Mouse (Mus musculus) embryonic facial prominence, embryonic 14.5 days (tissue): ENCODE measurements at regions not wholly inside any gene's neighbourhood (a gene's known extent, or its start where the extent isn't known, plus 50 kb on each side); places are given as distances from the start of the nearest gene placed in this dataset.

Experiments
- ATAC-seq: fragments of 200-750 bp; cut with Nextera tagmentation; 2 replicates; pipeline ENCODE4 v1.8.0; 2017; ENCODE audit warnings: low read depth, moderate number of reproducible peaks, moderate TSS enrichment
- DNase-seq: peaks from one replicate; pipeline ENCODE4 v3.0.0-alpha.2; 2015; ENCODE audit warnings: low spot score
- H3K27ac ChIP-seq: fragments of 300-500 bp; sonication (generic); replicated peaks from 2 replicates; pipeline ENCODE4 v1.5.1; 2014; ENCODE audit warnings: low read depth, mild to moderate bottlenecking, low read length, moderate library complexity
- H3K27me3 ChIP-seq: fragments of 300-500 bp; sonication (generic); replicated peaks from 2 replicates; pipeline ENCODE4 v1.6.1; 2014; ENCODE audit warnings: low read length; ENCODE audit not compliant: control insufficient read depth, insufficient read depth
- H3K36me3 ChIP-seq: fragments of 300-500 bp; sonication (generic); 2 replicates; pipeline ENCODE4 v1.6.1; 2014; ENCODE audit warnings: low read length, mixed read lengths; ENCODE audit not compliant: control insufficient read depth, insufficient read depth
- H3K4me1 ChIP-seq: fragments of 300-500 bp; sonication (generic); 2 replicates; pipeline ENCODE4 v1.6.1; 2014; ENCODE audit warnings: antibody characterized with exemption, low read length; ENCODE audit not compliant: control insufficient read depth, insufficient read depth
- H3K4me2 ChIP-seq: fragments of 300-500 bp; sonication (generic); 2 replicates; pipeline ENCODE4 v1.6.1; 2014; ENCODE audit warnings: low read depth, mild to moderate bottlenecking, low read length, moderate library complexity, mixed read lengths
- H3K4me3 ChIP-seq: fragments of 300-500 bp; sonication (generic); 2 replicates; pipeline ENCODE4 v1.5.1; 2014; ENCODE audit warnings: low read depth, mild to moderate bottlenecking, low read length
- H3K9ac ChIP-seq: fragments of 300-500 bp; sonication (generic); 2 replicates; pipeline ENCODE4 v1.6.1; 2014; ENCODE audit warnings: low read depth, mild to moderate bottlenecking, low read length, moderate library complexity, mixed read lengths
- H3K9me3 ChIP-seq: fragments of 300-500 bp; sonication (generic); 2 replicates; pipeline ENCODE4 v1.6.1; 2016; ENCODE audit warnings: low read length; ENCODE audit not compliant: control insufficient read depth
- WGBS: fragments of 180-500 bp; shearing (Covaris S2); extraction: QIAGEN DNeasy Blood & Tissue Kit; methylation state at CpG from one replicate; pipeline ENCODE4 v1.1.7; 2014; 5-methylcytosine and 5-hydroxymethylcytosine counted together

DNA sequence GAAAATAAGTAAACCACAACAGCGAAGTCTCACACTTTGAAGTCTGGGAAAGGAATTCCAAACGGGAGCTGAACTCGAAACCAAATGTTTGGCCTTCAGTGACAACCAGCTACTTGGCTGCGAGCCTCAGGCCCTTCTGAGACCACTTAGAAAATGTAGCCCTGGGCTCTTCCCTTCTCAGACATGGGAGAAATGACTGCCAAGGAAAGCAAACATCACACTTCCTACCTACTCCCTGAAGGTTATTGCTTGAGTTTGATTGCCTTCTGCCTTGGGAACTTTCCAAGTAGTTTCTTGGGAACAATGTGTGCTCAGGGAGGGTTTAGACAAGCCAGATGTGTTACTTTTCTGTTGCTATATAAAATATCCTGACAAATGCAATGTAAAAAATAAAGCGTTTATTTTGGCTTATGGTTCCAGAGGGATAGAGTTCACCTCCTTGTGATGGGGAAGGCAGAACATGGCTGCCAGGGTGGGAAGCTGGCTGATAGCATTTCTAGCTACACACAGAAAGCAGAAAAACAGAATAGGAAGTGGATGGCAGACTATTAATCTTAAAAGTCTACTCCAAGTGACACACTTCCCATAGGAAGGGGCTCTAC is 194.8 kb upstream of the Rack1 start:
- H3K4me1 ChIP-seq = no peaks in the 10 kb centered on the region
- no peak overlapping the region for H3K27ac ChIP-seq
- no peak overlapping the region for H3K4me3 ChIP-seq
- ATAC-seq (peak; percentile 77), DNase-seq (peak; percentile 94)
- H3K4me2 ChIP-seq = no peak overlapping the region
- WGBS = 18% methylated on average over 5 of the region's 5 CpGs
- H3K36me3 ChIP-seq = no peaks in the 10 kb centered on the region
- H3K9ac ChIP-seq = no peak overlapping the region
- H3K9me3 ChIP-seq = no peaks in the 10 kb centered on the region
- H3K27me3 ChIP-seq = no peaks in the 10 kb centered on the region; the same call in 1 of the 2 replicates

DNA sequence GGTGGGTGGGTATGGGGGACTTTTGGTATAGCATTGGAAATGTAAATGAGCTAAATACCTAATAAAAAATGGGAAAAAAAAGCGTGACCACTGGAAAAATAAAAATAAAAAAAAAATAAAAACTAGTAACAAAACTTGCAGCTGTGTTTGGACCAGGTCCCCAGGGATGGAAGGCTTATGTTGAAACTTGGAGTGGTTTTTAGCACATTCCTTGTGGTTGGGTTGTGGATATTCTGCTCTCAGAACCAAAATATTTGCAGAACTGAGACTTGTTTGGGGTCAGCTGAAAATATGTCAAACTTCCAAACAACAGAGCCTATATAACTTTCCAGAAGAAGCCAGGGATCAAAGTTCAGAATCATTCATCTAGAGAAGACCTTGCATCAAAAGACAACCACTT is 199.0 kb upstream of the Rack1 start:
- Histone ChIP-seq H3K4me3 (no peak overlapping the region), H3K27ac (no peak overlapping the region), H3K9me3 (no peaks in the 10 kb centered on the region), H3K4me1 (no peaks in the 10 kb centered on the region; the same call in 1 of the 2 replicates), H3K4me2 (no peak overlapping the region), H3K9ac (no peak overlapping the region), H3K36me3 (no peaks in the 10 kb centered on the region), H3K27me3 (no peaks in the 10 kb centered on the region; the same call in 1 of the 2 replicates)
- WGBS = 62% methylated on average over 1 of the region's 1 CpGs
- DNase-seq (peak; percentile 79), ATAC-seq (no peak)

DNA sequence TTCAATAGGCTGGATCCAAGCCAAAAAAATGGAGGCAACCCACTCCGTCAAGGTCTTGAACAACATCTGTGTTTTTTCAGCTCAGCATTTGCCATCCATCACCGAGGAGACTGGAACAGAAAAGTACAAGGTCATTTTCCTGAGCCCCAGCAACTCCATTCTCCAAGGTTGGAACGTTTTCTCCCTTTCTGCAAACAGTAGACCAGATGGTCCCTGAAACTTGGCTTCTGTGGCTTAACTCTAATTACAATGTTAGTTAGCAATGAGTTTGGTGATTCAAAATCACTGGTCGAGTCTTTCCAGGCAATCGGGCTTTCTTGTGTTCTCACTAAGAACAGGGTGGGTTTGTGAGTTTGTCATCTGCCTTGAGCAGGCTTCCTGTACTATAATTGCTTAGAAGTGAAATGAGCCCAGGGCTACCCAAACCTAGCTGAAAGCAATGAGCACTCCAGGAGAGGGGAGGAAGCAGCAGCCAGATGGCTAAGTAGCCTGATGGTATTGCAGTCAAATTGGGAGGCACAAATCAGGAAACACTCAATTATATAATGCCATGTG is 200.5 kb upstream of the Rack1 start:
- Histone ChIP-seq H3K27ac (no peak overlapping the region), H3K4me3 (no peak overlapping the region), H3K4me1 (peaks cover under 1% of the 10 kb centered on the region; the same call in 1 of the 2 replicates), H3K4me2 (no peak overlapping the region), H3K27me3 (no peaks in the 10 kb centered on the region; the same call in 1 of the 2 replicates), H3K36me3 (no peaks in the 10 kb centered on the region), H3K9me3 (no peaks in the 10 kb centered on the region), H3K9ac (no peak overlapping the region)
- 58% methylated on average over 5 of the region's 5 CpGs for WGBS
- ATAC-seq (no peak), DNase-seq (peak; percentile 25)

DNA sequence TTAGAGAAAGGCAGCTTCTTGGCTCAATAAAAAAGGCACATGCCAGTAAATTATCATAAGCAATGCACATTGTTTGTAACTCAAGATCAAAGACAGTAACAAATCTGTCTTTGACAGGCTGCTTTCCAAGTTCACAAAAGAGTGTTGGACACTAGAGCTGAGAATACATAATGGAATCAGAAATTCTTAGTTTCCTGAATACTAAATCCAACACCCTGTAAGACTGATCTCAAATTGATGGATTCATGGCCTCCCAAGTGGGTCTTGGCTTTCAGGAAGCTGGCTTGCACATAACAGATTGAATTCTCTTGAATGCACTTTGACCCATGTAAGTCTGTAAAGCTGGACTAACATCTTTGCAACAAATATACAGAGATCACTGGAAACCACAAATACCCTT is 201.1 kb upstream of the Rack1 start:
- no peaks in the 10 kb centered on the region for H3K9me3 ChIP-seq
- H3K36me3 ChIP-seq = no peaks in the 10 kb centered on the region
- H3K27ac ChIP-seq = no peak overlapping the region
- H3K27me3 ChIP-seq = no peaks in the 10 kb centered on the region; the same call in 1 of the 2 replicates
- H3K4me2 ChIP-seq = no peak overlapping the region
- peaks cover 5% of the 10 kb centered on the region; the same call in 1 of the 2 replicates for H3K4me1 ChIP-seq
- H3K9ac ChIP-seq = no peak overlapping the region
- no peak overlapping the region for H3K4me3 ChIP-seq
- DNase-seq (no peak), ATAC-seq (no peak)

DNA sequence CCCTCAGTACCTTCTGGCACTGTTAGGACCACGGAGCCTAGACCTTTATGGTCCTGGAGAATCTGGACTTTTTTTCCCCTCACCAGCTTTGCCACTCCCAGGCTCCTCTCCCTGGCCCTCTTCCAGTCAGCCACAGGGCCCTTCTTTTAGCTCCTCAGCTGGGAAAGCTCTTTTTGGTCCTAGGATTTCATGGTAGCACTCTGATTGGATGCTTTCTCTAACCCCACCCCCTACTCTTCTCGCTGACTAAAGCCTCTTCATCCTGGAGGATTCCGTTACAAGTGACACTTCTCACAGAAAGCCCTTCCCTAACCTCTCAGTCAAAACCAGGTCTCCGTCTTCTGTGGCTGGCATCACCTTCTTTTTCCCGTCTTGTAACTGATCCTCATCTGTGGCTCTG is 205.7 kb upstream of the Rack1 start:
- no peak overlapping the region for H3K9ac ChIP-seq
- H3K36me3 ChIP-seq = no peaks in the 10 kb centered on the region
- DNase-seq = peak; percentile 30
- peak; percentile 41; the same call in 1 of the 2 replicates for ATAC-seq
- H3K27me3 ChIP-seq = no peaks in the 10 kb centered on the region
- no peaks in the 10 kb centered on the region for H3K9me3 ChIP-seq
- no peak overlapping the region for H3K4me2 ChIP-seq
- no peak overlapping the region for H3K27ac ChIP-seq
- H3K4me1 ChIP-seq = peaks cover 5% of the 10 kb centered on the region; the same call in 1 of the 2 replicates
- no peak overlapping the region for H3K4me3 ChIP-seq
- 22% methylated on average over 5 of the region's 5 CpGs for WGBS

DNA sequence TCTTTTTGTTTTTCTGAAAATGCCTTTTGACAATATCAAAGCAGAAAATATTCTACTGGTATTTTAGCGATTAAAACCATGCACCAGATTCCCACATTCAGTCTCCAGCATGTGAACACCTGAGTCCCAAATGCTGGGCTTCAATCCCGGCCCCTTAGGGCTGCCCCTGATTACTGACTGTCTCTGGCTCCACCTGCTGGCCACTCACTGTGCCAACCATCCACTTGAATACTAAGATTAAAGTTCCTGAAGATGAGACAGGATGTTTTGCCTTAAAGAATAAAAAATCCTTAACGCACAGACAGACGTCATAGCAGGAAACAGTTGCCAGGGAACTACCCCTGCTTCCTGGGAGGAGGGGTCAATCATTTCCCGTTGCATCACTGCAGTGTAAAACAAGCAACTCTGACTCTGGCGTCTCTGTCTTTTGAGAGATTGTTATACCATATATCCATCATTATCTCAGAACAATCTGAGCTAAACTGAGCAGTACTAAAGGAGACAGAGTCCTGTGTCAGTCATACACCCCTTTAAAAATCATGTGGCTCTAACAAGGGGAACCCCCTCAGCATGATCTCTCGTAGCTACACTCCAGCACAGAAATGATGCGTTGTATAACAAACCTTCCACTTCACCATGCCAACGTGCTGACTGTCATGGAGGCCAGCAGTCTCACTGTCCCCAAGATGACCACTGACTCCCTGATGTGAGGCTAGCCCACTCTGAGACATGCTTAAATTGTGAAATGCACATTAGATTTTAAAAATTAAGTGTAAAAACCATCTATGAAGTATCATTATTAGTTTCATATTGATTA is 211.1 kb upstream of the Rack1 start:
- DNase-seq (peak; percentile 78), ATAC-seq (peak; percentile 67; the same call in 1 of the 2 replicates)
- Histone ChIP-seq H3K4me2 (no peak overlapping the region), H3K27me3 (no peaks in the 10 kb centered on the region), H3K27ac (no peak overlapping the region), H3K9ac (no peak overlapping the region), H3K4me1 (no peaks in the 10 kb centered on the region), H3K36me3 (no peaks in the 10 kb centered on the region), H3K4me3 (no peak overlapping the region), H3K9me3 (no peaks in the 10 kb centered on the region)
- 34% methylated on average over 9 of the region's 9 CpGs for WGBS

DNA sequence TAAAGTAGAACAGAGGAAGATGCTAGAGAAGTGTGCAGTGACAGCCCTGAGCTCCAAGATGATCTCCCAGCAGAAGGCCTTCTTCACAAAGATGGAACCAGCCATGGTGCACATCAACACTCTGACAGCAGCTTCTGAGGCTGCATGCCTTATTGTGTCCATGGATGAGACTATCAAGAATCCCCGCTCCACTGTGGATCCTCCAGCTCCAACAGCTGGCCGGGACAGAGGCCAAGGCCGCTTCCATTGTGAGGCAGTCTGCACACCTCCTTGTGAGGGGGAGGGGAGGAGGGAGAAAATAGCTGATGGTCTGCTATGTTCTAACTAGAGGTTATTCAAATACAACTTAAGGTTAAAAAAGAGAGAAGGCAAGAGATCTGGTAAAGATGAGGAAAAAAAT is 231.4 kb upstream of the Rack1 start:
- ATAC-seq = no peak
- no peak for DNase-seq
- Histone ChIP-seq H3K27me3 (no peaks in the 10 kb centered on the region), H3K4me3 (no peak overlapping the region), H3K9ac (no peak overlapping the region), H3K9me3 (no peaks in the 10 kb centered on the region), H3K4me1 (no peaks in the 10 kb centered on the region), H3K4me2 (no peak overlapping the region), H3K36me3 (no peaks in the 10 kb centered on the region), H3K27ac (no peak overlapping the region)
- 97% methylated on average over 3 of the region's 3 CpGs for WGBS

DNA sequence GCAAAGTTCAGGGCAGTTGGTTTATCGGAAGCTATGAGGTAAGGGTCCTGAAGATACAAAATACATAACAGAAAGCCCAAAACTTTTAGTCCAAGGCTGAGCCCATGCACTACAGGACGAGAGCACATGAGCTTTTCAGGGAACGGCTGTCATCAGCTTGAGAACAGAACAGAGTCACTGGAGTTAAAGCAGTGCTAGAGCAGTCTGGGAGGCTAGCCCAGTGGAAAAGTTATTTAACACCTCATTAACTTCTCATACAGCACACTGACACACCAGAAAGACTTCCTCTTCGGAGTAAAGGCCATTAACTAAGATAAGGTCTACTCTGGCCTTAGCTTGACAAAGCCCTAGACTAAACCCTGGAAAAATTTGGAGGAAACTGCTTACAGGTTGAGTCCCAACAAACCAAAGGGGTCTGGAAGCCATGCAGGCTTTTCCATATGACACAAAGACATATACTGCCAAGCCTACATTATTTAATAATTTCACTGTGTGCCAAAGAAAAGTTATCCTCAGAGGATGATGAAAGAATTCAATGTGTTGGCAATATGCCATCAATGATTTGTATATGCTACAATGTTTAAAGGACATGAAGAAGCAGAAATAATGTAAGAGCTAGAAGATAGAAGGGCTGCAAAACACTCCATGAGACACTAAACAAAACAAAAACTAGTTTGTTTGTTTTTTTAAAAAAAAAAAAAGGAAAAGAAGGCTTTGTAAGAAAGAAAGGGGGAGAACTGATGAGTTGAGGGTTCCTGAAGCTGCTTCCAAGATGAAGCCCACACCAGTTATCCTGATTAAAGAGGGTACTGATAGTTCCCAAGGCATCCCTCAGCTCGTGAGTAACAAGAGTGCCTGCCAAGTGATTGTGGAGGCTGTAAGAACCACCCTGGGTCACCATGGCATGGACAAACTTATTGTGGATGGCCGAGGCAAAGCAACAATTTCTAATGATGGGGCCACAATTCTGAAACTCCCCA is 232.3 kb upstream of the Rack1 start:
- Histone ChIP-seq H3K4me2 (no peak overlapping the region), H3K36me3 (no peaks in the 10 kb centered on the region), H3K4me1 (no peaks in the 10 kb centered on the region), H3K27me3 (no peaks in the 10 kb centered on the region), H3K9me3 (no peaks in the 10 kb centered on the region), H3K27ac (no peak overlapping the region), H3K9ac (no peak overlapping the region), H3K4me3 (no peak overlapping the region)
- ATAC-seq (no peak), DNase-seq (peak; percentile 27)
- 63% methylated on average over 6 of the region's 6 CpGs for WGBS
